Mouse (Mus musculus) thymus, adult 2 months (tissue): ENCODE measurements around the gene Nktr. TPM values are rescaled to one million over a fixed set of nuclear protein-coding genes. Genes with fewer than 3 reads are reported as not detected.

Experiments used
- DNase-seq: peaks from one replicate; pipeline ENCODE4 v3.0.0; 2021
- H3K27ac ChIP-seq: fragments of 200-500 bp; 2 replicates; pipeline ENCODE4 v1.5.1; 2012; ENCODE audit warnings: low read length, control low read depth; ENCODE audit not compliant: control insufficient read depth, insufficient read depth
- H3K27me3 ChIP-seq: fragments of 200-500 bp; 2 replicates; pipeline ENCODE4 v1.6.1; 2012; ENCODE audit warnings: mild to moderate bottlenecking, low read length, moderate library complexity, mixed read lengths; ENCODE audit not compliant: control insufficient read depth, insufficient read depth
- H3K36me3 ChIP-seq: fragments of 200-500 bp; 2 replicates; pipeline ENCODE4 v1.6.1; 2012; ENCODE audit warnings: mild to moderate bottlenecking, low read length, moderate library complexity; ENCODE audit not compliant: control insufficient read depth, insufficient read depth
- H3K4me1 ChIP-seq: fragments of 200-500 bp; replicated peaks from 2 replicates; pipeline ENCODE4 v1.6.1; 2012; ENCODE audit warnings: low read length; ENCODE audit not compliant: control insufficient read depth, insufficient read depth
- H3K4me3 ChIP-seq: fragments of 200-500 bp; 2 replicates; pipeline ENCODE4 v1.5.1; 2012; ENCODE audit warnings: mild to moderate bottlenecking, low read length, control low read depth, moderate library complexity; ENCODE audit not compliant: control insufficient read depth, insufficient read depth
- CTCF ChIP-seq: fragments of 200-500 bp; IDR thresholded peaks from 2 replicates; pipeline ENCODE4 v1.5.1; 2012; ENCODE audit warnings: mild to moderate bottlenecking, control low read depth, low read length, moderate library complexity, borderline replicate concordance; ENCODE audit not compliant: control insufficient read depth, poor library complexity, insufficient read depth; ENCODE audit errors: extremely low read depth
- POLR2A ChIP-seq: fragments of 200-500 bp; IDR thresholded peaks from 2 replicates; pipeline ENCODE4 v1.6.1; 2012; ENCODE audit warnings: mild to moderate bottlenecking, low read length, control low read depth, moderate library complexity; ENCODE audit not compliant: control insufficient read depth, poor library complexity, insufficient read depth; ENCODE audit errors: extremely low read depth
- WGBS: fragments of 180-500 bp; shearing (Covaris S2); methylation state at CpG from one replicate; pipeline ENCODE4 v1.1.7; 2018; 5-methylcytosine and 5-hydroxymethylcytosine counted together
- polyA plus RNA-seq: library from polyadenylated mRNA; depleted of rRNA; stranded (reverse); fragments of >200 nt; gene quantifications from 2 replicates; pipeline ENCODE4 v1.2.3, GENCODE M21; 2012

Gene Nktr
- polyA plus RNA-seq, 1 experiment: 95.4 TPM

DNA sequence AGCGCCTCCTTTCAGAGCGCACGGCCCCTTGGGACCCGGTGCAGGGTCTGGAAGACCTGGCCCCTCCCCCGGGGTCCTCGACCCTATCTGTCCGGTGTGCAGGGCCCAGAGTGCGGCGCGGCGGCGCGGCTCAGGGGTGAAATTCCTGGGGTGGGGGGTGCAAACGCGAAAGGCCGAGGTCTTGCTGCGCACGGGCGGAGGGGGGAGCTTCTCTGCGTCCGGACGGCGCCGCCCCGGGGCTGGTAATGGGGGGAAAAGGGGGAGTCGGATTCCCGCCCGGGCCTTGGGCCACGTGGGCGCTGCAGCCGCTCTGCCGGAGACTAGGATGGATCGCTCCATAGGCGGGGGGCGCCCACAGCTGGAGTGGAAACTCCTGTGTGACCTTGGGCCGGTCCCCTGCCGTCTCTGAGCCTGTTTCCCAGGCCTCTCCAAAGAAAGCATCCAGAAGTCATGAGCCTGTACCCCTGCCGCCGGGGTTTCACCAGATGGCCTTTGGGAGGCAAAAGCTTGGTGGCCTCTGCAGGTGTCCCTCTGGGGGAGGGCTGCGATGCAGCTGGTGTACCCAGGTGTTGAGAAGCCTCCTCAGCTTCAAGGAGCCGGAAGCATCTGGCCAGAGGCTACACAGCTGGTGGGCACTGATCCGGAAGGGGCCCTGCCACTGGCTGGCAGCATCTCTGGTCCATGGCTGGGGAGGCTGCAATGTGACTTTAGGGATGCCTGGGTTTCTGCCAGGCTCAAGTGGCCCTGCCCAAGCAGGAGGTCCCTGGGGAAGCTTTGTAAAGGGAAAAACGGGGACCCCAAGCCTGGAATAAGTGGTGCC lies 41.5 kb downstream of the Nktr start:
- H3K4me1 ChIP-seq: peaks cover 25% of the 10 kb centered on the region
- WGBS: 3% methylated on average over 43 of the region's 43 CpGs
- peak overlapping the region; percentile 18; the same call in 1 of the 2 replicates for H3K4me3 ChIP-seq
- DNase-seq: peak; percentile 37
- H3K27ac ChIP-seq: no peak overlapping the region
- H3K27me3 ChIP-seq: peaks cover 19% of the 10 kb centered on the region
- H3K36me3 ChIP-seq: peaks cover 10% of the 10 kb centered on the region
- TF ChIP-seq POLR2A (no peak), CTCF (no peak)

GRCm38 (mm10) chr9:121761091-121761665 lies 42.2 kb downstream of the Nktr start:
- Histone ChIP-seq H3K4me1 (peaks cover 25% of the 10 kb centered on the region), H3K4me3 (no peak overlapping the region), H3K27ac (no peak overlapping the region), H3K36me3 (peaks cover 4% of the 10 kb centered on the region), H3K27me3 (peaks cover 19% of the 10 kb centered on the region)
- WGBS: 77% methylated on average over 10 of the region's 10 CpGs
- TF ChIP-seq CTCF (no peak), POLR2A (no peak)
- DNase-seq: no peak

- TF ChIP-seq POLR2A (no peak), CTCF (no peak)
These were observed 42.8 kb downstream of the Nktr start for GRCm38 (mm10) chr9:121761787-121762186.

DNA sequence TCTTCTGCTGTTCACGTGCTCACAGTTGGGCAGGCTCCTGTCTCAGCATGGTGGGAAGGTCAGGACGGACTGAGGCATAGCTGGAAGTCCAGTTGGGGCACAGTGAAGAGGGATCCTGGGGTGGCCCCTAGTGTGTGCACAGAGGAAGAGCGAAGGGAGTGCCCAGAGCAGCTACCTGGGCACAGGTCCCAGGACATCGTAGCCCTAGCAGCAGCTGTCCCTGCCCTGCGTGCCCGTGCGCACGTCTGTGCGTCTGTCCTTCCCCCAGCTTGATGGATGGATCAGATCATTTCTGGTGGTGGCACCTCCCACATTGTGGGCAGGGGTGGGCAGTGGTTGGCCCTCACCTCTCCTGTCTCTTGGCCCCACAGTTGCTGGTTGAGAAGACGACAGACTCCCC lies 43.3 kb downstream of the Nktr start:
- TF ChIP-seq CTCF (no peak), POLR2A (no peak)
- Histone ChIP-seq H3K36me3 (no peaks in the 10 kb centered on the region), H3K27ac (no peak overlapping the region), H3K27me3 (peaks cover 19% of the 10 kb centered on the region), H3K4me3 (no peak overlapping the region), H3K4me1 (peaks cover 25% of the 10 kb centered on the region)
- WGBS: 90% methylated on average over 10 of the region's 10 CpGs
- DNase-seq: no peak

More at GRCm38 (mm10) chr9:121761787-121762186, 42.8 kb downstream of the Nktr start:
- peaks cover 2% of the 10 kb centered on the region; the same call in 1 of the 2 replicates for H3K36me3 ChIP-seq
- H3K27me3 ChIP-seq: peaks cover 19% of the 10 kb centered on the region
- H3K27ac ChIP-seq: no peak overlapping the region
- H3K4me1 ChIP-seq: peaks cover 25% of the 10 kb centered on the region
- DNase-seq: no peak
- WGBS: 94% methylated on average over 8 of the region's 8 CpGs
- no peak overlapping the region for H3K4me3 ChIP-seq

DNA sequence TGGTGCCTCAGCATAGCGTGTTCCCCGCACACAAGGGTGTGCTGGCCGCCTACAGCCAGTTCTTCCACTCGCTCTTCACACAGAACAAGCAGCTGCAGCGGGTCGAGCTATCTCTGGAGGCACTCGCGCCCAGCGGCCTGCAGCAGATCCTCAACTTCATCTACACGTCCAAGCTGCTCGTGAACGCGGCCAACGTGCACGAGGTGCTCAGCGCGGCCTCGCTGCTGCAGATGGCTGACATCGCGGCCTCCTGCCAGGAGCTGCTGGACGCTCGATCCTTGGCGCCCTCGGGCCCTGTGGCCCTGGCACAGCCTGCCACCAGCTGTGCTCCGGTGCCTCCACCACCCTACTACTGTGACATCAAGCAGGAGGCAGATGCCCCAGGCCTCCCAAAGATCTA lies 43.8 kb downstream of the Nktr start:
- peaks cover 19% of the 10 kb centered on the region for H3K27me3 ChIP-seq
- H3K4me1 ChIP-seq: peaks cover 25% of the 10 kb centered on the region
- no peak for DNase-seq
- TF ChIP-seq CTCF (no peak), POLR2A (no peak)
- no peaks in the 10 kb centered on the region for H3K36me3 ChIP-seq
- 98% methylated on average over 25 of the region's 25 CpGs for WGBS
- H3K4me3 ChIP-seq: no peak overlapping the region
- no peak overlapping the region for H3K27ac ChIP-seq

DNA sequence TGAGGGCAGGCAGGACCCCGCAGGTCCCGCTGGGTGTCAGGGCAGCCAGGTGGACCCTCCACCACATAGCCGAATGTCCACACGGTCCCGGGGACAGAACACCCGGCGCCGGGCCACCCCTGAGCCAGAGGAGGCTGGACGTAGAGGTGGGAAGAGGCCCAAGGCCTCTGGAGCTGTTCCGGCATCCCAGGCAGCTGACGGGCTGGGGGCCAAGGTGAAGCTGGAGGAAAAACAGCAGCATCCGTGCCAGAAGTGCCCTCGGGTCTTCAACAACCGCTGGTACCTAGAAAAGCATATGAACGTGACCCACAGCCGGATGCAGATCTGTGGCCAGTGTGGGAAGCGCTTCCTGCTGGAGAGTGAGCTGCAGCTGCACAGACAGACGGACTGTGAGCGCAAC lies 44.7 kb downstream of the Nktr start:
- Histone ChIP-seq H3K4me3 (no peak overlapping the region), H3K36me3 (no peaks in the 10 kb centered on the region), H3K27ac (no peak overlapping the region), H3K4me1 (peaks cover 20% of the 10 kb centered on the region), H3K27me3 (peaks cover 16% of the 10 kb centered on the region)
- WGBS: 77% methylated on average over 19 of the region's 19 CpGs
- DNase-seq: no peak
- TF ChIP-seq POLR2A (no peak), CTCF (no peak)
